Mouse (Mus musculus): ENCODE results near the gene Eif4a2.

GRCm38 (mm10) chr16:23149396-23149795 is 42.2 kb downstream of the Eif4a2 start:
- TF ChIP-seq ZC3H11A (IDR thresholded peaks at IDR 0.05; ENCODE audit: borderline replicate concordance, low read depth, low read length) (no peak), HCFC1 (IDR thresholded peaks at IDR 0.05; ENCODE audit: borderline replicate concordance, insufficient read depth, low read length) (no peak), ZNF384 (IDR thresholded peaks at IDR 0.05; ENCODE audit: low read depth, low read length) (no peak)
